Mouse (Mus musculus) brown adipose tissue, adult 24 weeks (tissue): ENCODE results near the gene Cdk15. TPM values are rescaled to one million over a fixed set of nuclear protein-coding genes. Genes with fewer than 3 reads are reported as not detected.

Experiments used
- H3K27ac ChIP-seq: fragments of 200-500 bp; replicated peaks from 2 replicates; pipeline ENCODE4 v1.5.1; 2012; ENCODE audit warnings: low read depth, mild to moderate bottlenecking, low read length
- H3K4me1 ChIP-seq: fragments of 200-500 bp; 2 replicates; pipeline ENCODE4 v1.6.1; 2012; ENCODE audit warnings: low read length, mixed read lengths; ENCODE audit not compliant: control insufficient read depth, insufficient read depth, insufficient read length
- H3K4me3 ChIP-seq: fragments of 200-500 bp; 2 replicates; pipeline ENCODE4 v1.5.1; 2012; ENCODE audit warnings: low read depth, mild to moderate bottlenecking, low read length, moderate library complexity; ENCODE audit not compliant: insufficient read depth
- polyA plus RNA-seq: library from polyadenylated mRNA; stranded (reverse); fragments of >200 nt; gene quantifications from 2 replicates; pipeline ENCODE4 v1.2.4, GENCODE M21; 2012; ENCODE audit not compliant: missing spikeins, insufficient read depth, insufficient read length

Gene Cdk15
- polyA plus RNA-seq, 1 experiment: not detected

- Histone ChIP-seq H3K4me3 (no peak overlapping the region), H3K27ac (no peak overlapping the region), H3K4me1 (no peaks in the 10 kb centered on the region)
Measured at GRCm38 (mm10) chr1:59333386-59333759, 76.7 kb downstream of the Cdk15 start.

DNA sequence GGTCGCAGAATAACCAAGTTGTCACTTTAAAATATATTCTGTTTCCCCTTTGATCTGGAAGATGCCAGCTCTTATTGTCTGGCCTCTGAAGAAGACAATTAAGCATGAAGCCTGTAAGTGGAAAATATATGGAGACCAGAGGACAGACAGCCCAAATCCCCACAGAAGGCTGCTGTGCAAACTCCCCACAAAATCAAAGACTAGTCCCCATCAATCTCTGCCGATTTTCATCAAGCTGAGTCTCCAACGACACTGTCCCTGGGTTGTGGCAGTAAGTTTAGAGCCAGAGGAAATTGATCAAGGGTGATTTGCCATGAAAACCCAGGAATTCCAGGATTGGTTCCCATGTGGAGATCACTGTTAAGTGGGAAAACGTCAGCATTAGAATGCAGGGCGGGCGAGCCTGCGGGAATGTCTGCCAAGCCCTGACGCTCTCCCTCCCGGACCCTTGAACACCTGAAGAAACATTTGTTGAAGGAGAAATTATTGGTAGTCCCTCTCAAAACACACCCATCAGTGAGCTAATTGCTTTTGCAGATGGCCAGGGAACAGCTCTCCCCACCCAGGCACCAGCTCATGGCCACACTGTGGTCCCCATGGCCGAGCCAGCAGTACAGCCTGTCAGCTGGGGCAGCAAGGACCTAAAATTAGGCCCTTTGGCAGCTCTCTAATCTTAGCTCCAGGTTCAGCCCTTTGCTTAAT is 77.3 kb downstream of the Cdk15 start:
- Histone ChIP-seq H3K27ac (no peak overlapping the region), H3K4me1 (no peaks in the 10 kb centered on the region), H3K4me3 (no peak overlapping the region)

- H3K4me1 ChIP-seq: no peaks in the 10 kb centered on the region
- no peak overlapping the region for H3K4me3 ChIP-seq
- H3K27ac ChIP-seq: no peak overlapping the region
Measured at GRCm38 (mm10) chr1:59334562-59334890, 77.8 kb downstream of the Cdk15 start.

DNA sequence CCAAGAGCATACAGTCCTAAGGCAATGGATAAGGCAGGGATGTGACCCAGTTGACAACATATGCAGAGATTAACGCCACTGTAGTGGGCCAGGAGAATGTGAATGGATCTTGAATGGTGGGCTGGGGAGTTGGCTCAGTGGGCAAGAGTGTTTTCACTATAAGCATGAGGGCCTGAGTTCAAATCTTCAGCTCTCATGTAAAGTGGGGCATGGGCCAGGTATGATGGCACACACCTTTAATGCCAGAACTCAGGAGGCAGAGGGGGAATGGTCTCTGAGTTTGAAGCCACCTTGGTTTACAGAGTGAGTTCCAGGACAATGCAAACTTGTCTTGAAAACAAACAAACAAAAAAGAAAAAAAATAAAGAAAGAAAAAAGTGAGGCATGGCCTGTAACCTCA is 79.5 kb downstream of the Cdk15 start:
- Histone ChIP-seq H3K4me3 (no peak overlapping the region), H3K4me1 (no peaks in the 10 kb centered on the region), H3K27ac (no peak overlapping the region)

DNA sequence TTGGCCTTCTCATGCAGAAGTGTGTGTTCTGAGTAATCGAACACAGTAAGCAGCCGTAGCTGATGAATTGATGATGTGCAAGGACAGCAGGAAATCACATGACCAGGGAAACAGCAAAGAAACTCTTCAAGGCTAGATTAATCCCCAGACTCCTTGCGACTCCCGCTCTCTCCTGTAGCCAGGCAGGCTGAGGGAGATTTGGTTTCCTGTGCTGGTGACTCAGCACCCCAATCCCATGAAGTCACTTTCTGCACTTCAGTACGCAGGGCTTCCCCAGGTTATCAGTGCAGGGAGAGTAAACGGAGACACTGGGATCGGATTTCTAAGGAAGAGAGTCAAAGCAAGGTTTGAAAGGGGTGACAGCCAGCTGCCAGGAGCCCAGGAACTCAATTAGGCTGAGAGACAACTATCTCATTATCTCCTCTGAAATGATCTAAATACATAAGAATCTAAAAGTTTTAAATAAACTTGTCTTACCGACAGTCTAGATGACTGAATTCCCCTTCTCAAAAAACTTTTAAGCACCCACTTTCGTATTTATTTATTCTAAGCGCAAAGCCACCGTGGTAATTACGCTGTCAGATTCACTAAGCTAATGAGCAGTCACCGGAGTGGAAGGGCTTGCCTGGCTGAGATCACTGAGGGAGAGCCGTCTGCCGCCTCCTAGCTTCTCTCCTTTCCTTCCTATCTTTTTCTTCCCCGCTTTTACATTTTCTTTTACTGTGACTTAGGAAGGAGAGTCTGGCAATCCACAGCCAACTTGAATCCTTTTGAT is 84.3 kb downstream of the Cdk15 start:
- Histone ChIP-seq H3K4me1 (no peaks in the 10 kb centered on the region), H3K4me3 (no peak overlapping the region), H3K27ac (no peak overlapping the region)

GRCm38 (mm10) chr1:59341697-59342096 is 85.0 kb downstream of the Cdk15 start:
- Histone ChIP-seq H3K27ac (no peak overlapping the region), H3K4me3 (no peak overlapping the region), H3K4me1 (no peaks in the 10 kb centered on the region)

GRCm38 (mm10) chr1:59342146-59342545 is 85.4 kb downstream of the Cdk15 start:
- Histone ChIP-seq H3K27ac (no peak overlapping the region), H3K4me1 (no peaks in the 10 kb centered on the region), H3K4me3 (no peak overlapping the region)

DNA sequence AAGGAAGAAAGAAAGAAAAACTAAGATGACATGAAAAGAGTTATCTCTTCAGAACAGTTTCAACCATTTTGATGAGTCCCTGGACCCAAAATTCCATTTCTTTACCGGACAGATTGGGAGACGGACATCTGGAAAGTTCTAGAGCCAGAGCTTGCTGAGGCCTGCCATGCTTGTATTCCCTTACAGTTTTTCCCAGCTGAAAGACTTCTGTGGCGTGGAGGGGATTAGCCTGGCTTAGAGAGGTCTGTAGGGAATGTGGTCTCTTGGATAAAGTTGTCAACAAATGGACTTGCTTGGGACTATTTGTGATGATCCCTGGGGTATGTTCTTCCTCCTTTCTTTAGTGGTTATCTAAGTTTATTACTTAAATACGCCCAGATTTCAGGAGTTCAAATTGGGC is 96.0 kb downstream of the Cdk15 start:
- Histone ChIP-seq H3K4me1 (no peaks in the 10 kb centered on the region), H3K27ac (no peak overlapping the region)

DNA sequence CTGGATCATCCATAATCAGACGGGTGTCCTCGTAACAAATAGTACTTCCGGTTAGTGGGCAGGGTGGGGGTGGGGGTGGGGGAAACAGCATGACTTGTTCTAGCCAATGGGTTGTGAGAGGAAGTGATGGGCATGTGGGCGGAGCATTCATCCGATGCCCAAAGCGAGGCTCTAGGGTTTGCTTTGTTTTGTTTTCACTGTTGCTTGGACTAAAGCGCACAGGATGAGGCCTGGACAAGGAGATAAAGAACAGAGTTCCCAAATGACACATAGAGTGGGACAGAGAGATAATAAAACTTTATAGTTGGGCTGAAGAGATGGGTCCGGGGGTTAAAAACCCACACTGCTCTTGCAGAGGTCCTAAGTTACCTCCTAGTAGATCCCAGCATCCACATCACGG is 98.7 kb downstream of the Cdk15 start:
- H3K4me3 ChIP-seq: no peak overlapping the region
- no peaks in the 10 kb centered on the region for H3K4me1 ChIP-seq
- H3K27ac ChIP-seq: no peak overlapping the region

More for the DNA sequence above, 96.0 kb downstream of the Cdk15 start:
- H3K4me3 ChIP-seq: no peak overlapping the region

GRCm38 (mm10) chr1:59359136-59359535 is 102.4 kb downstream of the Cdk15 start:
- Histone ChIP-seq H3K27ac (no peak overlapping the region), H3K4me1 (no peaks in the 10 kb centered on the region), H3K4me3 (no peak overlapping the region)

DNA sequence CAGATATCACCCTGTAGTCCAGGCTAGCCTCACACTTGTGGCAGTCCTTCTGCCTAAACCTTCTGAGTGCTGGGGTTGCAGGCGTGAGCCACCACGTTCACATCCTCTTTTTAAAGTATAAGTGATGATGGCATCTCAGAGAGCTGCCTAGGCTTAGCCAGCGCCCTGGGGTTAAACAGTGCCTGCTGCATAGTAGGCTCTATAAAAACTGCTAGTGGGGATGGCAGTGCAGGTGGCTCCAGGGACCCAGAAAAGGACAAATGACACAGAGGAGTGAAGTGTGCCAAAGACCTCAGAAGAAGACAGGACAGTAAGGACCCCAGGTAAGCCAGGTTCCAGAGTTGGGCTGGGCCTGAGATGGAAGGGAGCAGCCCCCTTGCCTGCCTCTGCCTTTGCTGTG is 104.1 kb downstream of the Cdk15 start:
- H3K27ac ChIP-seq: no peak overlapping the region
- no peak overlapping the region for H3K4me3 ChIP-seq
- H3K4me1 ChIP-seq: no peaks in the 10 kb centered on the region

- Histone ChIP-seq H3K4me3 (no peak overlapping the region), H3K27ac (no peak overlapping the region), H3K4me1 (no peaks in the 10 kb centered on the region)
Measured at GRCm38 (mm10) chr1:59361460-59361859, 104.8 kb downstream of the Cdk15 start.

DNA sequence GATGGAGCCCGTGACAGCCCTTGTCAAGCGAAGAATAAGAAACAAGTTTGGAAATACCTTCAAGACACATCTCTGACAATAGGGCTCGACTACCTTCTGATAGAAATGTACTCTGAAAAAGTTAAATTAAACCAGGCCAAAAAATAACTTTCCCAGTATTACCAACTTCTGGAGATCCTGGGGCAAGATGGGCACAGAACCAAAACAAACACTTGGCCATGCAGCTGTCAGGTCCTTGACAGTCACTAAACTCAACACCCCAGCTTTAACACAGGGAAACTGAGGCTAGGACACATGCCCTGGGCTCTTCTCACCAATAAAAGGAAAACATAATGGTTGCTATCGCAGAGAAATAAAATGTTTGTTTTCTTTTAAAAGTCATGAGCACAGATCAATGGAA is 105.3 kb downstream of the Cdk15 start:
- Histone ChIP-seq H3K4me1 (no peaks in the 10 kb centered on the region), H3K27ac (no peak overlapping the region), H3K4me3 (no peak overlapping the region)

- Histone ChIP-seq H3K27ac (no peak overlapping the region), H3K4me3 (no peak overlapping the region), H3K4me1 (no peaks in the 10 kb centered on the region)
Measured at GRCm38 (mm10) chr1:59364463-59365040, 107.8 kb downstream of the Cdk15 start.

GRCm38 (mm10) chr1:59367928-59368648 is 111.4 kb downstream of the Cdk15 start:
- H3K4me3 ChIP-seq: no peak overlapping the region
- no peaks in the 10 kb centered on the region for H3K4me1 ChIP-seq
- no peak overlapping the region for H3K27ac ChIP-seq
